Mouse (Mus musculus) c-Kit-positive CD71-positive TER-119-positive erythroid progenitor cells, embryonic 14.5 days (primary cell): ENCODE measurements around the gene 6430571L13Rik.

Experiments
- DNase-seq: peaks from one replicate; pipeline ENCODE4 v3.0.0-alpha.2; 2013; ENCODE audit warnings: low spot score

The 6430571L13Rik gene

DNA sequence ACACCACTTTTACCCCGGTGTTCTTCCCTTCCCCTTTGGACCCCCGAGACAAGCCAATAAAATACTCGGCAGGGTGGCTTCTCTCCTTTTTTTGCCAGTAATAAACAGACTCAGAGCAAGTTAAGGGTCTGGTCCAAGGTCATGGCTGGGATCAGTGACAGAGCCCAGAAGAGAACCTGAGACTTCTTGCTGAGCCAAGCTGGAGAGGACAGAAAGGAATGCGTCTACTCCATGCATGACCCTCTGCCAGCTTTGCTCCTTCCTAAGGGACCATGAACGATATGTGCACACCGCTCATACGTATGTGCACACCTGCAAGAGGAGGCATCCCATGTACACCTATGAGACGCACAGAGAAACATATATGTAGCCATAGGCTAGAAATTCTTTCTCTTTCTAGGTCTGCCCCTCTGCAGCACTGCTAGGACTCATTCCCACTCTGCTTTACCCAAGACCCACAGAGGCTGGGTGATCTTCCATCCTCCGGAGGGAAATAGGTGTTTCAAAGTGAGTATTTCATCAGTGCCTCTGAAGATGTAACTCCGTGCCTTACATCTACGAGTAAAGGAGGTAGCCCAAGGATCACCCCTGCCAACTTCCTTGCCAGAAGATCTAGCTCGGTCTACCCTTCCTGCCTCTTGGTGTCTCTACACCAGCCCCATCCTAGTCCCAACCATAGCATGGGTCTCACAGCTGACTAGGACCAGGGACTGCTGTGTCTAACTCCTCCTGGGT lies 676 bp downstream of the 6430571L13Rik start:
- DNase-seq: no peak

DNA sequence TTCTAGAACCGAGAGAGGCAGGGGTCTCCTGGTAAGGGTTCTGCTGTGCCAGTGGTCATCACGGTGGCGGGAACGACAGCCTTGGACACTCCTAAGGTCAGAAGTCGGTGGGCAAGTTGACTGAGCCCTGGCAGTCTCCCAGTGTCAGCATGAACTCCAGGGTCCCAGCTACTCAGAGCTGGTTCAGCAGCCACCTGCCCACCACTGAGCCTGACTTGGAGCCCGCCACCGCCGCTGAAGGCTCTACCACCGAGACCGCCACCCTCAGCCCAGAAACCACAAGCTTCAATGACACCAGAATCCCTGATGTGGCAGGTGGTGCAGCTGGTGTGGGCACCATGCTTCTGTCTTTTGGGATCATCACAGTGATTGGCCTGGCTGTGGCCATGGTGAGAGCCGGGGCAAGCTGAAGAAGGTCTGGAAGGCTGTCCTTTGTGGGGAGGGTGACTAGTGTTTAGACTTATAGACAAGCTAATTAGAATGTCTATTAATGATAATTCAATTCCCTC lies 1.9 kb downstream of the 6430571L13Rik start:
- DNase-seq: no peak

DNA sequence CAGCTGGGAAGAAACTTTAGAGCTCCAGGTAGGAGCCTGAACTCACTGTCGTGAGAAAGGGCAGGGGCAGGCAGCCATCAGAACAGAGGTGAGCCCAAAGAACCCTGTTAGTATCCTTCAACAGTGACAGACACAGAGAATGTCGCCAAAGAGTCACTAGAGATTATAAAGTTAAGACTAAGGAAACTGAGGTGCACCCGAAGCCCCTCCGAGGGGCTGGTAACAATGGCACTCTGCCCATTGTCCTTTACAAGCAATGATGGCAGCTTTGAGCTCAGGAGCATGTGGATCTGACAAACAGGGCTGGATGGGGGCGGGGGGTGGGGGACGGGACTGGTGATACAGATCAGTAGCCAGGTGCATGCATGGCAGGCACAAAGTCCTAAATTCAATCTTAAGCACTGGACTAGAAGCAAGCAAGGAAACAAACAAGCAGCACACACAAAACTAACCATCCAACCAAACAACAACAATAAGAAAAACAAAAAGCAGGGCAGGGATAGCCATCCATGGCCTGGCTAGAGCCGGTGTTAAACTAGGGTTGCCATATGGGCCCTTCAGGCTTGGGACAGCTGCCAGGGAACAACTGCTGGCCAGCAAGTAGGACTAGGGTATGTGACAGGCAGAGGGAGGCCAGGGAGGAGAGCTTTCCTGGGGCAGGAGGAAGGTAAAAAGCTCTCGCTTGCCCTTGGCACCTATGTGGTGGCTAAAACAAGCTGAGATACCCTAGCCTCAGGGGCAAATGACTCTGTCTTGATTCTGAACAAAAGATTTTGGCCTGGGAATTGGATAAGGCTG lies 2.9 kb downstream of the 6430571L13Rik start:
- no peak for DNase-seq

DNA sequence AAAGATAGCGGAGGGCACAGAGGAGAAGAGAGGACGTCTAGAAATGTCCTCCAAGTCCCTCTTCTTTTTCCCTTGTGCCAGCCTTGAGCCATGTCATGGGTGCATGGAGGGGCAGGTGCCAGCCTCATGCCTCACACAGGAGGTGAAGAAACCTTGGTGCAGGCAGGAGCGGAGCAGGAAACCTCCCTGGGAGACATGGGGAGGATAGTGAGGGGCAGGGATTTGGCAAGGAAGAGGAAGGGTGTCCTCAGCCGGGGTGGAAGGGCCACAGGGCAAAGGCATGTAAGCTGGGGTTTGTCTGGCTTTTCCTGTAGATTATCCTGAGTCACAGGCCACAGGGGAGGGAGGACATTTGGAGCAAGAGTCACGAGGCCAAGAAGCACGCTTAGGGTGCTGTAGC lies 3.6 kb downstream of the 6430571L13Rik start:
- no peak for DNase-seq

DNA sequence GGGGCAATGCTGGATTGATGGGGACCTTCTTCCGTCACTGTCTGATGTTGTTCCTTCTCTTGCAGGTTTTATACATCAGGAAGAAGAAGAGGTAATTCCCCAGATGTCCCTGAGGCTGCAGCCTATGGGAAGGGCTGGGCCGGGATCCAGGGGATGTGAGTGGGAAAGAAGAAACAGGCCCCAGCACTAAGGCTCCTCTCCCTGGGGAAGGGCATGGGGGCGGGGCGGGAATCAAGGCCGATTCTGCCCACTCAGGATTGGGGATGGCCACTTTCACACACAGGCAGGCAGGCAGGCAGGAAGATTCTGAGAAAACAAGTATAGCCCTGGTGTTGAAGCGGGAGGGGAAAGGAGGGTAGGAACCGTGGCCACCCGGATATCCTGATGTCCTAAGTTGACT lies 5.7 kb downstream of the 6430571L13Rik start:
- DNase-seq: no peak

DNA sequence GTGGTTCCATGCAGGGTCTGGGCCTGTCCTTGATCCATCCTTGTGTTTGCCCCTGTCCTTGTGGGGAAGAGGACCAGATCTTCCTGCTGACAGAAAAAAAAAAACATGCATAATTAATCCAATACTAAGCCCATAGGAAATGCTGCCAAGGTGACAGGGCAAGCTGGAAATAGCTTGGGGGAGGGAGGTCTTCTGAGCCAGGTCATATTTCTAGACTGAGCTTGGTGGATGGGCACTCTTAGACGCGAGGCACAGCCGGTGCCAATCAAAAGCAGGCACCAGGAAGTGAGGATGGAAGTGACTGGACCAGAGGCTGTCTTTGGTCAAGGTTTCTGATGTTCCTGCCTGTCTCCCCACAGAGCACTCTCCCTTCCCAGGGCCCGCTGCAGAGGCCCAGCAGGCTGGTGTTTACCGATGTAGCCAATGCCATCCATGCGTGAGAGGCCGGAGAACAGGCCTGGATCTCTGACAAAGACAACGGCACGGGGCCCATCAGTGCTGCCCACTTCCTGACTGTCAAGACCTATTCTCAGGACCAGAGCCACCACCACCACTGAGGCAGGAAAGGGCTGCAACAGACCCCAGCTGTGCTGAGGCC lies 7.3 kb downstream of the 6430571L13Rik start:
- no peak for DNase-seq

DNA sequence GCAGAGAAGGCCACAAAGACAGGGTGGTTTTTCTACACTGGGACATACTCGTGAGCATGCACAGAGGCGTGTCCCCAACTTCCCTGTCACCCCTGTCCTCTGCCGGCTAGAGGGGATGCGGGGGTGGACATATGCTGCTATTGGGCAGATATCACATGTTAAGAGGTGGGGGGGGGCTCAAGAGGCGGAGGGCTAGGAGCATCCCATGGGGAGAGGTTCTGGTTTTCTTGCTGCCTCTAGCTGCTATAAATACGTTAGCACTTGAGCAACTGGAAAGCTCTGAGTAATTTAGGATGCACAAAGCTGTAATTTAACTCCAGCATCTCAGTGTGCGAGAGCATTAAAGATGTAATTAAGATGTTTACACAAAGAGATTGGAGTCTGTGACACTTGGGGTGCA lies 8.9 kb downstream of the 6430571L13Rik start:
- no peak for DNase-seq

DNA sequence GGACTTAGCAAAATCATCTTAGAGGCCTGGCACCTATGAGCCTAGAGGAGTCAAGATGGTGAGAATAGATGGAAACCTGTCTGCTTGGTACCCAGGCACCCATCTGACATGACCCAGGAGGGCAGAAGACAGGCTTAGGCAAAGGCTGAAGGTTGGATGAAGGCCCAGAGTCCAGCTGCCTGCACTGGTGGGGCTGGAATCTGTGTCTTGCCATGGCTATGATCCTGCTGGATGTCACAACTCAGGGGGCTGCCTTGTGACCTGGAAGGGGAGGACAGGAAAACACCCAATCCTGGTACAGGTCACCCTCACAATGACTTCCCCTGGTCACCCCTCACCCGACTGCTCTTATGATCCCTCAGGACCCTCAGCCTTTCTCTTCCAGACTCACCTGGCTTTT lies 14.4 kb downstream of the 6430571L13Rik start:
- DNase-seq: no peak

DNA sequence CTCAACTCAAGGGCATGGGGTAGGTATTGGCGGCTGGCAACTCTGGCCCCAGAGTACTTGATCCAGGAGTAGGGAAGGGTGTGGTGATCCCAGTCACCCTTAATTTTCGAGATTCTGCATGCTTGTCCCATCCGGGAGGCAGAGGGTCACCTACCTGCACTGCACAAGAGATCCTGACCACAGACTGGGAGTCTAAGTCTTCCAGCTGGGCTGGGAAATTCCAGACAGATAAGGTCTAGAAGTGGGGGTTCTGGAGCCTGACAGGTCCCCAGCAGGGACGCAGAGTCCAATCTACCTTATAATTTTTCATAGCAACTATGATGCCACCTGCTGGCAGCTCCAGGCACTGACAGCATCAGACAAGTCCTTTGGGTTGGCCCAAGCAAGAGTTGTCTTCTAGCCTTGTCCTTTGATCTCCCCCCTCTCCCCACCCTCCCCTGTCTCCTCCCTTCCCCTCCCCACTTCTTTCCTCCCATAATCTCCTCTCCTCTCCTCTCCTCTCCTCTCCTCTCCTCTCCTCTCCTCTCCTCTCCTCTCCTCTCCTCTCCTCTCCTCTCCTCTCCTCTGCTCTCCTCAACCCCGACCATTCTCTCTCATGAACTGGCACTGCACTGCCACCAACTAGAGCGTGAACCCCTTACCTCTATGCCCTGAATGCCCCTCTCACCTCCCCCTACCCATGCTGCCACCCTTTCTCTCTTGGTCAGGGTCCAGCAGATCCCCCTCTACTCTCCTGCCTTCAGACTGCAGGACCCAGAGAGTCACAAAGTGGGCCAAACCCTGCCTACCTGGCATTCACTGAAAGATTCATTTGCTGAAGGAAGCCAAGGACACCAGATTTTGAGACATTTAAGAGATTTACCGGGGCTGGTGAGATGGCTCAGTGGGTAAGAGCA lies 15.7 kb downstream of the 6430571L13Rik start:
- DNase-seq: peak; percentile 70

DNA sequence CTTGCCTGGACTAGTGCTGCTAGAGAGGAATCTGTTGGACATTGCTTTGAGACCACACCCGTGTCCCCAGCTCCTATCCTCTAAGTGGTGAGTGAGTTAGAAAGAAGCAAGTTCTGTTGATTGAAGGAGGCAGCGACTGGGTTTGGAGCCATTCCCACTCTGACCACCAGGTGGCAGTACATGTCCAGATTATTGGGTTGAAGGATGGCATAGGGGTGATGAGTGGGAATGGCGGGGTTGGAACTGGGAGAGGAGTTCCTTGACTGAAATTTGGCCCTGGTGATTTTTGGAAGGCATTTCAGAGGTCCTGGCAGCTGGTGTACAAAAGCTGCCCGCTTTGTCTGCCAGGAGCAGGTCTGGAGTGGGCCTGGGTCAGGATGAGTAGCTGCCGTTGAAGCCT lies 17.2 kb downstream of the 6430571L13Rik start:
- peak; percentile 73 for DNase-seq

DNA sequence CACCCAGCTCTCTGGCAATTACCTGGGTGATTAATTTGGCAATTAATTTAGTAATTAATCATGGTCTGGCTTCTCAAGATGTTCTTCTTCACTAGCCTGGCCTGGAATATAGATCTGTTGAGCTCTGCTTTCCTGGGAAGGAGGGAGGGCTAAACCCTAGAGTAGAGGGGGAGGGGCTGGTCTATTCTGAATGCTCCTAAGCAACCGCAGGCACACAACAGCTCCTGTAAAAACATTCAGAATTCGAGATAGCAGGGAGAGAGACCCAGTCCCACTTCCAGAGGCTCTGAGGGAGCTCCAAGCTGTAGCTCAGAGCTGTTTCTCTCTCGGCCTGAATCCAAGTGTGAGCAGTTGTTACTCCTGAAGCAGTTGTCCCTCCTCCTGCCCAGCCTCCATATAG lies 20.6 kb downstream of the 6430571L13Rik start:
- DNase-seq: no peak

DNA sequence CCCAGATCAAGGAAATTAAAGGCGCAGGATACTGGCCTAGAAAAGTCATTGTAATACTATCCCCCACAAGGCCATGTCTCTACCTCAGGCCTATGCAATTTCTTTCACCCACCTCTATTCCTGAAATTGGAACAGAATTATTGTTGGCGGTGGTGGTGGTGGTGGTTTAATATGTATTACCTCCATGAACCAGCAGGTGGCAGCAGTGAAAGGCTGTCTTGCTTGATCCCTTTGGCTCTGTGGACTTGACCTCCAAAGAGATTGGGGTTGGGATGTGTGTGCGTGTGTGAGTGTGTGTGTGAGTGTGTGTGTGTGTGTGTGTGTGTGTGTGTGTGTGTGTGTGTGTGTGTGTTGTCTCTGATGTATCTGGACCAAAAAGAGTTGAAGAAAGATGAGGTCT lies 26.2 kb downstream of the 6430571L13Rik start:
- peak; percentile 73 for DNase-seq

DNA sequence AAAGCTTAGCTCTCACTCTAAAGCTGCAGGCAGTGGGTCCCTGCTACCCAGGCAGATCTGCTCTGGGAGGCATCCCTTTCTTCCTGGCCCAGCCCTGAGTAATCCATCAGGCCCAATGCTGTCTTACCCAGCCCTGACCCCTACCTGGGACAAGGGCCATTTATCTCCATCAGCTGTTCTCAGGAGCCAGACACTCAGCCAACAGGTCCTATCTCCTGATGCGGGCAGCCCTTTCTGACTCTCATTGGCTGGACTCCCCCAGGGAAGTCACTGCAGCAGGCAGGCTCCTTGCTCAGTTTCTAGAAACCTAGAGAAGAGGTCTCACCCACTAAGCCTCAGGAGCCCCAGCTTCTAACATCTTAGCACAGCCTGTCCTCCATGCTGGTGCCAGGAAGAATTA lies 27.9 kb downstream of the 6430571L13Rik start:
- peak; percentile 65 for DNase-seq

DNA sequence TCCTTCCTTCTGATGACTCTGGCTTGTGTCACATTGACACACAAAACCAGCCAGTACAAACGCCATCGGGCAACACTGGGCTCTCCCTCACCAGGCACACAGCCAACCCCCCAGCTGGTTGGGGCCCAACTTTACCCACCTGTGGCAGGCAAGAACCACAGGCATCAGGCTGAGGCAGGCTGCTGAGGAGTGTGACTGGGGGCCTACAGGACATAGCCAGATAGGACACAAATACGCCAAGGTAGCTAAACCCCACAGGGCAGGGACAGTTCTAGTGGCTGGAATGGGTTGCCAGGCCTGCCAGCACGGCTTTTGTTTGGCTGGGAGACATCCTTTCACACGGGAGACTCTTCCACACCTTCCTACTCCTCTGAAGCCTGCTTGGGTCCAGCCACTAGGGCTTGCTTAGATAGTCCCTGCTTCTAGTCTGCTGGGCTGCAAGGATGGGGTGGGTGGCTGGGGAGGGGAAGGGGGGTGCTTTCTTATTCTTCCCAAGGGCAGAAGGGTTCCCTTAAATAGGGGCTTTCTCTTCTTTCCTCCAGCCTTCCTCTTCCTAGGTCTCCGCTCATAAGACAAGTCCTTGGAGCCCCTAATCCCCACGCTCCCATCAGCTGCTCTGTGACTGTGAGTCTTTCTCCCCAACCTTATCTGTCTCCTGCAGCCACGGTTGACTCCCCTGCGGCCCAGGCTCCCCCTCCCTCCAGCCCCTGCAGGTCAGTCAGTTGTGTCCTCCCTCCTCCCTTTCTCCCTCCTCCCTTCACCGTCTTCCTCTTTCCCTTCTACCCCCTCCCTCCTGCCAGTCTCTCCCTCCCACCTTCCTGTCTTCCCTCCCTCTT lies 29.1 kb downstream of the 6430571L13Rik start:
- peak; percentile 89 for DNase-seq

DNA sequence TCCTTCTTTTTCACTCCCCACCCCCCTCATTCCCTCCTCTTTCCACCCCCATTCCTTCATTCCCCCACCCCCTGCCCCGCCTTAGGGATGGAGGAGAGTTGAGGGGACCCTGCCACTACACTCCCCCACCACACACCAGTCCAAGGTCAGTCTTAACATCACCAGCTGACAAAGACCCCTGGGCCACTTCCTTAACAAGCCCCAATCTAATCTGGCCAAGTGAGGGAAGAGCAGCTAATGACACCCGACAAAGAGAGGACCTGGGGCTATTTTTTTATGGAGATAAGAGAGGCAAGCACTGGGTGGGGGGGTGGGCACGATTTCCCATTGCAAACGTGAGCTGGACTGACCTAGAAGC lies 29.7 kb downstream of the 6430571L13Rik start:
- no peak for DNase-seq

DNA sequence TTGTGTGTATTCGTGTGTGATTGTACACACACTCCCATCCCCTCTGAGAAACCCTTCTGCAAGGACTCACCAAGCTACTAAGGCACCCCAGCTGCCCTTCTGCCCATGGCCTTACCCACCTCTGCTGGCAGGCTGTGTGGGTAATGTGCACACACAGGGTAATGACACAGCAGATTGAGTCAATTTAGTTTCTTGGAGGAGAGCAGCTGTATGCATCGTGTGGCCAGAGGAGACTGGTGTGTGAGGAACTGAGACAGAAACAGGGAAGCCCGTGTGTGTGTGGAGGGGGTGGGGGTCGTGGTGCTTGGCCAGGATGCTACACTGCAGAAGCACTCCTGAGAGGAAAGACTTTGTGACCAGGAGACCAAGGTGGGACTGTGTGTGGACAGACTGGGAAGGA lies 32.0 kb downstream of the 6430571L13Rik start:
- DNase-seq: no peak

DNA sequence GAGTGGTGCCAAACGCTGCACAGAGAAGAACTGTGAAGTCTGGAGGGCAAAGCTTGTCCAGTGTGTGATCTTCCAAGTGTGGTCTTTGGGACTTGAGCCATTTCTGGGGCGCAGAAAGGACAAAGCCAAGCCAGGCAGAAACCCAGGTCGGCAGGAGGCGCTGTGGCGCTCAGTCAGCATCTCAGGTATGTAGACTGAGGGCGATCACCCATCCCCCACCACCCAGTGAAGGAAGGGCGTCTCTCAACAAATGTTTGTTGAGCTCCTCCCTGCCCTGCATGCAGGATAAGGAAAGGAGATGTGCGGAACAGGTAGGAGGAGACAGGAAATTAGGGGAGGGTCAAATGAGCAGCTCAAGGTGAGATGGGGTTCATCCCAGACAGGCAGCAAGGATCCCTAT lies 34.2 kb downstream of the 6430571L13Rik start:
- peak; percentile 78 for DNase-seq

DNA sequence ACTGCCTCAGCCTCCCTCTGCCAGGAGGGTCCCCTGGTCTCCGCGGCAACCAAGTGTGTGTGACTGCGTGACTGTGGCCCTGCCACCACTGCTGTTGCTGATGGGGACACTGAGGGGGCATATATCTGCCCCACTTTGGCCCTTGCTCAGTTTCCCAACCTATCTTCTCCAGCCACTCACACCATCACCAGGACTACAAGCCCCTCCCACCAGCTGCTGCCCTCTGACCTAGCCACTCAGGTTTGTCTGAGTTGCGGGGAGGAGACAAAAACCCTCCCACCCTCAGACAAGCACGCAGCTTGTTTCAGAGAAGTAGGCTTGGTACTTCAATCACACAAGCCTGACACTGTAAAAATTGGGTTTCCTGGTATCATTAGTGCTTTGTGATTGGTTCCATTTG lies 35.0 kb downstream of the 6430571L13Rik start:
- no peak for DNase-seq

DNA sequence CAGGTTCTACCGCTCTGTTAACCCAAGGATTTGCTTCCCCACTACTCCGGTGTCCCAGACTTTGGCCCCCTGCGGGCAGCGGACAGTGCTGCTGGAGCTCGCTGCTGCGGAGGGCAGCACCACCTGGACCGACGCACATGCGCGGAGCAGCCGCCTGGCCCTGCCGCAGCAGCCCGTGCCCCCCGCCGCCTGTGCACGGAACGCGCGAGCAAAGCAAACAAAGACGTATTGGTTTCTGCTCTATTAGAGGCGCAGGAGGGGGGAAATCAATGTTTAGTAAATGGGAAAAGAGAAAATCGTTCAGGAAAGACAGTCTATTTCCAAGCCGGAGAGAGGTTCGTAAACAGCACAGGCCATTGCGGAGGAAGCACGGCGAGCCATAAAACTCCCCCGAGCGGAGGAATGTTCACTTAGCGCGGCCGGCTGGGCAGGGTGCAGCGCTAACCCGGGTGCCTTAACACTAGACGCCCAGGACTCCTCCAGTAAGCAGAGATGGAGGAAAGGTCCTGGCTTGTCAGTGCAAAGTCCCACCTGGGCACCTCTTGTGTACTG lies 37.6 kb downstream of the 6430571L13Rik start:
- DNase-seq: no peak

DNA sequence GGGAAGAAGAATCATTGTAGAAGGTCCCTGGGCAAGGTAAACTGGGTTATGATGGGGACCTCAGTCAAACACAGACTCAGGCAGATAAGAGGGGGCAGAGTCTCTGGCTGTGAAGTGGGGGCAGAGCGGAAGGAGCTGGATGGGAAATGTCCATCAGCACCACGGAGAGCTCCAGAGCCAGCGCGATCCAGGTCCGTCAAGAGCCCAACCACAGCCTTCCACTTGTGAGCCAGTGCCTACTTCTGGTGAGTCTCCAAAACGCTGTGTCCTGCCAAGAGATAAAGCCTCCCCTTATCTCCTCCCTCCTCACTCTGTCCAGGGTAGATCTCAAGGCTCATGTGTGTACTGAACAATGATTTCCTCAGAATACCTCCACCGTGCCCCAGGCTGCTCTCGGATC lies 41.3 kb downstream of the 6430571L13Rik start:
- no peak for DNase-seq

DNA sequence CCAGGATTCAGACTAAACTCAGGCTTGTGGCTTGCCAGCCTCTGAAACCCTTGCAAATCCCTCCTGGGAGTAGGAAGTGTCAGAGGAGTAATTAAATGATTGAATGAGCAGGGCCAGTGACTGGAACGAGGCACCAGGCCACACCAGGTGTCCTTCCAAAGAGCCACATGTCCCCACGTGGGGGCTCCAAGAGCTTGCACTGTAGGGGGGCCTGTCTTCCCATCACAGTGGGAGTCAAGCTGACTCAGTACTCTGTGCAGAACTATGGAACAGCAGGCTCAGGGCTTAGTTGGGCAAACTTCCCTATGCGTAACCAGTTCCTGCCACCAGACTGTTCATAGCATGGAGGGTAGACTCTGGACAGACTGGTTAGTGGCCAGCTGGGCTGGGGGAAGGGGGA lies 44.0 kb downstream of the 6430571L13Rik start:
- DNase-seq: no peak
